Mouse (Mus musculus) mouse trophoblast stem cell (cell line): Measurements from ENCODE around the gene Gmds.

Experiments
- in situ Hi-C, 2 experiments: fragments of 300-500 bp; cut with MseI, MboI; formaldehyde crosslinking; loops; 2 replicates in 1 of 2; 3 replicates in 1 of 2; pipeline ENCODE4 v1.15.1; 2025

The Gmds gene

DNA sequence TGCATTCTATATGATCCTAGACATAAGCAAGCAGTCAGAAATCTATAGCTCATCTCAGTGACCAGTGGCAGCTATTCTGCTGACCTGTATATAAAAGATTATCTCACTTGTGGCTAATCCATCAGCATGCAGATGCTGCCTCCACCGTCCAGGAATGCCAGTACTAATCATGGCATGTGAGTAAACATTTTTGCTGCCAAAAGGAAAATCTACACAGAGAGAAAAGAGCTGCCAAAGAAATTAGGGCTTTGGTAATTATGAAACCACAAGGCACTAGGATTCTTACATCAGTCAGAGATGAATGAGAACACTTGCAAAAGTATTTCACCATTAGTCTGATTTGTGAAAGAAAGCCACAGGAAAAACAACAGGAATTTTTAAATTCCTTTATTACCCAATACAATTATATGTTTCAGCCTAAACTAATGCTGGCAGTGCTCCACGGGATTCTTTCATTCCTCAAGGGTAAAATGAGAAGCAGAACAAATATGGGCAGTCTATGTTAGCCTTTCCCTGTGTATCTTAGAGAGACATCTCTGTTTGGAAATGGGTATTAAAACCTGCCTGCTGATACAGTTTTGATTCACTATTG is 71.3 kb downstream of the Gmds start:
- in situ Hi-C loops = no loop called here

DNA sequence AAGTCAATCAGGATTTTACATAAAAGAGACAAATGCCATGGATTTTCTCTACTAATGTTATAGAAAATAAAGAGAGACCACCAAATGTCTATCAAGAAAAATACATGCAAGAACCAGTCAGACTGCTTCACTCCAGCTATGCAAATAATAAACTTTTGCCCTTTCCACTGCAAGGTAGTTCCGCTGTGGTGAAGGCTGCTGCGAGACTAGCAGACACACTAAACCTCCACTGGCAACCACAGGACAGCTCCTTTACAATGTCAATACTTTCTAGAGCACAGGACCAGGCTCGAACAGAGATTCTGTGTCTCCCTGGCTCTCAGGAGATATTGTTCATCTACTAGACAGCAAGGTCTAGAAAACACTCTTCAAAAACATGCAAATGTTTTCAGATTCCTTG is 71.8 kb downstream of the Gmds start:
- in situ Hi-C loops = no loop called here

DNA sequence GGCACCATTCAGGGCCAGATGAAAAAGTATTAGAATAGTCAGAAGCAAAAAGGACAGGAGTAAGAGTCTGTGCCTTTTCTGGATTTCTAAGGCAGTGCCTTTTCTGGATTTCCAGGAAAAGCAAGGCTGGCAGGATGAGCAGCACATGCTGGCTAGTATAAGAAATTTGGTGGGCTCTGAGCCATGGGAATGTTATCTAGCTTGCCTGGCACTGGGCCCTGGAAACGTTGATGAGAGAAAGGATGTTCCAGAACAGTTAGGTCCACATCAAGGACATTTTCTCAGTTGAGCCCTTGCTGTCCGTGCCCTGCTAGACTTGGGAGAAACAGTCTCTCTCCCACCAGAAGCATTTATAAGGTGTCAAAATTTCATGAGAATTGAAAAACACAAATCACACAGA is 82.4 kb downstream of the Gmds start:
- in situ Hi-C loops = no loop called here

DNA sequence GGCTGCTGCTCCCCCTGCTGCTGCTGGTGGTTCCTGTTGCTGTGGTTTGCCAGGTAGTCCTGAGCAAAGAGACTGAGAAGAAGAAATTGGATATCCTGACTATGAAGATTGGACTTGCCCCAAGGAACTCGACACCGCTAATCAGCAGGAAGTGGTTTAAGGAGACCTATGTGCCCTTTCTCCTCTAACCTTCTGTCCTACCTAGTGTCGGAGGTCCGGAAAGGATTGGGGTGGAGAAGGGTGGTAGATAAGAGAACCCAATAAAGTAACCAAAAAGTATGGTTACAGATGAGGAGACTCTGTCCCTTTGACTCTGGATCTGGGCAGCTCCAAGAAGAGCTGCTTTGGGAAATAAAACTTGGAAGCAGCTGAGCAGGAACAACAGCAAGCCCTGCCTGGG is 86.3 kb downstream of the Gmds start:
- in situ Hi-C loops = no loop called here

DNA sequence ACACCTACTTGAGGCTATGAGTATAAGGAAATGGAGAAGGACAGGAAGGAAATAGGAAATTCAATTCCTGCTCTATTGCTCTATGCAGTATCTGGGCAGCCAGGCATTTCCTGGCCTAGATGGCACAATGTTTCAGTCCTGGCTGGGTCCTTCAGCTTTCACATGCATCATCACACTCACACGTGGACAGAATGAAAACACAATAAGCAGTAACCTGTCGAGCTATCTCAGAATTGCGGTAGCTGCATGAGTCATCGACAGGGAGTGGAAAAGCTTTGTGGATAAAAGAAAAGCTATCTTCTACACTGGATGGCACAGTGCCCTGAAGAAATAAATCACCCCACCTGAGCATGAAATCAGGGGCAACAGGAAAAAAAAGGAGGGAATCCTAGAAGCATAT is 96.3 kb downstream of the Gmds start:
- in situ Hi-C loops = no loop called here

DNA sequence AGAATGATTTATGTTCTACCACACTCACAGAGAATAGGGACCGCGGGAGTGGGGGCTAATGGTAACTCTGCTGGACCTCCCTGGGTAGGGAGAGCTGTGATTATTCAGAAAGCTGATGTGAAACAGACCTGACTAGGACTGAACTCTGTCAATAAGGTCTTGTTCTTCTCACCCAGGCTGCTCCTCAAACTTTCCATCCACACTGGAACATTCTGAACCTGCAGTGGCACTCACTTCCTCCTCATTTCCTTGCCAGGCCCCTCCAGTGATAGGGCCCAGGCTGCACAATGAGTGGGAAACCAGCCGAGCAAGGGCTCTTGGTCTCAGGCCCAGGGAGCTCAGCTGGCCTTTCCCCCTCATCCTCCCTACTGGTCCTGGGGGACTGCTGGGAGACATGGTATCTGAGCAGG is 102.3 kb downstream of the Gmds start:
- in situ Hi-C loops = no loop called here

DNA sequence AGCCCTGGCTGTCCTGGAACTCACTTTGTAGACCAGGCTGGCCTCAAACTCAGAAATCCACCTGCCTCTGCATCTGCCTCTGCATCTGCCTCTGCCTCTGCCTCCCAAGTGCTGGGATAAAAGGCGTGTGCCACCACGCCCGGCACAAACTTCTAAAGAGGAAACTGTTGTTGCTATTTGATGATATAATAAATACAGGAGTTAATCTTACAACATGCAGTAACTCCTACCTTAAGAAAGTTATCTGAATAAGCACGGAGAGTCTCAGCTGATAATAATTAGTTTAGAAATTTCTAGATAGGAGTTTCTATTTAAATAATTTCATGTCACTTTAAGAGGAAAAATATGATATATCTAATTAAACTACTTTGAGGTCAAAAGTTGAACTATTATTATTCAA is 103.5 kb downstream of the Gmds start:
- in situ Hi-C loops = no loop called here

DNA sequence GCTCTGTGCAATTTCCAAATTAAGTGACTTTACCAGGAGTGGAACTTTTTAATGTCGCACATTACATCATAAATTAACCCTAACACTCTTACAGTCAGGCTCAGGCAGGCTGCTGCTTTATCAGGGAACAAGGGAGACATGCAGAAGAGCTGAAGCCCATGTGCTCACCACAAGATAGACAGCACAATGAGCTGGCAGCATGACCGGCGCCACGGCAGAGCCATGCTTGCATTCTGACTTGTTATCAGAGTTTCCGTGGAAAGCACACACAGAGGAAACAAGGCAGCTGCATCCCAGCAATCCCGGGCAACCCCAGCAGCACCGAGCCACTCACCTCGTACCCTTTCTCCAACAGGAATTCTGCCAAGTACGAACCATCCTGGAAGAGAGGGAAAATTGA is 104.5 kb downstream of the Gmds start:
- in situ Hi-C loops = no loop called here

DNA sequence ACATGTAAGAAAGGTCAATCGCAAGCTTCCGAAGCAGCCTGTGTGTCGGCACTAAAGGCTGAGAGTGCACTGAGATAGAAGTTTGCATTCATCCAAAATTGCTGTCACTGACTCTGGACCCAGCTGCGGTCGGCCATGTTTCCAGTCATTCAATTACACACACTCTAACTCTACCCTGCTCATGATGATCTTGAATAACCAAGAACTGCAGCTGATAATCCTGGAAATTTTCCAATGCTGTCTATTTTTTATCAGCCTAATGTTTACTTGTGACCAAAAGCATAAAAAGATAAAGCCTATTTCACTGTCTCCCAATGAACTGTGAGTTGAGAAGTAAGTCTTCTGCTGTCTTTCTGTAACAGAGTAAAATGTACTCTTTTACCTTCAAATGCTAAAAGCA is 106.1 kb downstream of the Gmds start:
- in situ Hi-C loops = no loop called here

DNA sequence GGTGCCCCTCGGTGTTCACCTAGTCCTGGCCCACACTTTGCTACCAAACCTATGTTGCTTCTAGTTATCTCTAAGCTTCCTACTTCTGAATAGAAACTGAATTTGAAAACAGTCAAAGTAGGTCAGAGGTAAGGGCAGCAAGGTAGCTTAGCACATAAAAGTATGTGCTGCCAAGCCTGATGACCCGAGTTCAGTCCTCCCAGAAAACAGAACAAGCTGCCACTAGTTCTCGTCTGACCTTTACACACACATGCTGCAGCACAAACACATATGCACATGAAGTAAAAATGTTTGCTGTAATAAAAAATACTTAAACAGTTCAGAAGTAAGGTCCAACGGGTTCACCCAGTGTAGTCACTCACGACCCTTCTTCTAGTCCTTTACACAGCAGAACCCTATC is 106.6 kb downstream of the Gmds start:
- in situ Hi-C loops = no loop called here

DNA sequence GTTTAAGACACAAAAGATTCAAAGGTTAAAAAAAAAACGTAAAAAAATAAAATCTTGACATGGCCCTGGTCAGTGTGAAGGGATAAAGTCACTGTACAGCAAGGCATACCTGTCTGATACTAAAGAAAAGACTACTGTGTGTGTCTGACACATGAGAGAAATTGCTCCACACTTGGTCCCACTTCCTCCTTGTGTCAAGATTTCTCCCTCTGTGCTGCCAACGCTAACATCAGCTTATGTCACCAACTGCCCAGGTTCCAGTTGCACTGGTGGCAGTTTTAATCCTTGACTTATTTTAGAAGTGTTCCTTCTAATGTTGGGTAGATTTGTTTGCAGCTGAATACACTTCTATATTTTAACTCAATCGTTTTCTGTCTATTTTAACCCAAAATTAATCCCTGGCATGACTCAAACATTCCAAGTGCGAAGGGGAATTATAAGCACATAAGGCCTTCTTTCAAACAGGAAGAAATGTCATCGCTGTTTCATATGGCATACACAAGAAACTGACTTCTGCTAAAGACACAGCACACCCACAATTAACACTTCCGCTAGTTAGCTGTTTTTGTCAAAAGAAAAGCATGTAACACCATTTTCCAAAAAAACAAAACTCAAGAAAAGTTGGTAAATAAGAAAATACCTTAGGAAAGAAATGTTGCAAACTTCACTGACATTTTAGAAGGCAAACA is 110.5 kb downstream of the Gmds start:
- in situ Hi-C loops = no loop called here

DNA sequence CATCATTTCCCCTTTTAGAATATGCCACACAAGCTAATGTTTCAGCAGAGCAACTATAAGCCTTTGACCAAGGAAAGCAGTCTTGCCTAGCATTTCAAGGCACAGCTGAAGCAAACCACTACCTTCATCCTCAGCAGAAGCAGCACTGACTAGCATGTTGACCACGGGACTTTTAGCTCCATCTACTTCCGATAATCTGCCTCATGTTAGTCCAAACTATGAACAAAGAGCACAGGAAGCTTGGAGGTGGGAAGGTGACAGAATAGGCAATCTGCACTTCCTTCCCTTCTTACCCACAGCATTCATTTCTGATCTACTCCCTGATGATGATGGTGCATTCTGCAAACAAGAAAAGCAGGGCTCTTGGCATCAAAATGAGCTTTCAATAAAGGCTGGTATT is 120.9 kb downstream of the Gmds start:
- in situ Hi-C loops = loop anchor here (5.0 to 10.0 kb wide), 2 partner anchors 420 to 423 kb away; no protein-coding TSS in a partner anchor

DNA sequence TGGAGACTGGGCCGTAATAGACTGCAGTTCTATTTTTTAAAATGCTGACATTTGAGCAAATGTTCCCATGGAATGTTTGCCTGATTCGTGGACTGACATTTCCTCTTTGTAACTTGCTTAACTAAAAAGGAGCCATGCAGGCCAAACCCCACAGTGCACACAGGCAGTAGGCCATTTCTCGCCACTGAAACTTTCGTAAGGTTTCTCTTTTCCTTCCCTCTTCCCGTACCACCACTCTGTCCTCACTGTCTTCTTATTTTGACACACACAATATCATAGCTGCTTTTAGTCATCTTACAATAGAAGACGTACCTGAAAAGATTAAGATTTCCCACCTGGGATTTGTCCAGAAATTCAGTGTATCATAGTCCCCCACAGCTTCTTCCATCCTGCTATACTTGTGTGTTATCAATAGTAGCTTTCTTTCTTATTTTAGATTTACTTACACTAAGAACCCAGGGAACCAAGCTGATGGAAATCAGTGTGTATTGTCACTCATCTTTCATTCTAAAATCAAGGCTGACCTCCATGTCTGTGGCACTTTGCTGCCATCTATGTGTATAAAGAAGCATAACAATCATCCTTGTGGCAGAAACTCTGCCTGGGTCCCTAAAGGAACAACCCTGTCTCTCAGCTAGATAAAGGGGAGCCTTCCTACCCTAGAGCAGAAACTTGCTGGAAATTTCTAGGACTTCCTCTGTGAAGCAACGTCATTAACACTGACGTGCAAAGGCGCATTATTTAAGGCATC is 124.7 kb downstream of the Gmds start:
- in situ Hi-C loops = loop anchor here in 1 of 2 experiments (10.0 kb wide), 1 partner anchor 419 kb away; no protein-coding TSS in a partner anchor

DNA sequence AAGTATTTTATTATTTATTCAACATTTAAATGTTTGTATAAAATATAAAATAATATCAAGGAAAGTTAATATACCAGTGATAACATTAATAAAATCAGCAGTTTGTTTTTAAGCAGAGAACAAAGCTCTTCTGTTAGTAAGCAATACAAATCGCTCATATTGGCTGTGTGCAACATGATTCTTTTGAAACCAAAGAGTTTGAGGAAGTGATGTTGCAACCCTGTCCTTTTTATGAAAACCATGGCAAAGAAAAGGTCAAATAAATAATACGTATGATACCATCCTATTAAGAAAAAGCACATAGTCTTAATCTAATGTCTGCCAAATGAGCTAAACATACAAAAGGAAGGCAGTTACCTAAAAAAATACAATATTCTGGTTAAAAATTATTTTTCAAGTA is 126.4 kb downstream of the Gmds start:
- in situ Hi-C loops = loop anchor here in 1 of 2 experiments (10.0 kb wide), 1 partner anchor 417 kb away; no protein-coding TSS in a partner anchor

DNA sequence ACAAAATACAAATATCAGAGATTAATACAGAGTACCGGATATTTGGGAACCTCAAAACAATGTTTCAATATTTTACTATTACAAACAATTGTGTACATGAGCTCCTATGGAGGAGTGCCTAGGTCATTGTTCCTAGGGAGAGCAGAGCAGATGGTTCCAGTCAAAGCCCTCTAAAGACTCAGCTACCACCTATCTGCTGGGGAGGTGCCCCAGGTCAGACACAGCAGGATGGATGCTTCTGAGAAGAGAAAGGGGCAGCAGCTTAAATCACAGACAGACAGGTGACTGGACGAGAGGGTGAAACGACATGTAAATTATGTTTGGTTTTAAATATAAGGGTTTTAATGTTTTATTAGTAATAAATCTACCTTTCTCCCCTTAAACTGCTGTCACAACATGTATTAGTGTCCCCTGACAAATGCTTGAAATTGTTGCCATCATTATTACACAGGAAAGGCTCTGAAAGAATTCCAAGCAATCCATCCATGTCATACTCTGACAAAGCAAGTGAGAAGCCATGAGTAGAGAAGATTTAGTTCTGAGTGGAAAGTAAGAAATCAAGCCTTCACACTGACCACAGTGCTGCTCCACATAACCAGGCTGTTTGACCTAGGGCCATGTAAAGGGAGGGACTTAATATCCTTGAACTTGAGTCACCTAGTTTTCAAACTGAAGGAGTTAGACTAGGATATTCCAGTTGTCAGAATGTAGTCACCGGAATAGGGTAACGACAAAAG is 131.2 kb downstream of the Gmds start:
- in situ Hi-C loops = no loop called here

DNA sequence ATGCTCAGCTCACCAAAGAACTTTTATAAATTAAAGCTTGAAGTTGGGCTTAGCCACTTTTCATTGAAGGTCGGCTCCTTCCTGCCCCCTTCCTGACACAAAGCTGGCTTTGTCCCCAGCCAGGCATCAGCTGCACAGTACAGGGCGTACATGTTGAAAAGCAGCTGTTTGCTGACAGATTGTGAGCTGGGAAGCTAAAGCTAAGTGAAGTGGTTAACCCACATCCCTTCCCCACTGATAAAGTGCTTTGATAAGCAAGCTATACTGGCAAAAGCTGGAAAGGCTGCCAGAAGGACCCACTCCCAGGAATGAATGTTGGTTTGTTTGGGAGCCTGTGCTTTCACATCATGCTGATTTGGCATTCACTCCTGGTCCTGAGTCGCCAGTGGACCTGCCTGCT is 158.6 kb downstream of the Gmds start:
- in situ Hi-C loops = no loop called here

DNA sequence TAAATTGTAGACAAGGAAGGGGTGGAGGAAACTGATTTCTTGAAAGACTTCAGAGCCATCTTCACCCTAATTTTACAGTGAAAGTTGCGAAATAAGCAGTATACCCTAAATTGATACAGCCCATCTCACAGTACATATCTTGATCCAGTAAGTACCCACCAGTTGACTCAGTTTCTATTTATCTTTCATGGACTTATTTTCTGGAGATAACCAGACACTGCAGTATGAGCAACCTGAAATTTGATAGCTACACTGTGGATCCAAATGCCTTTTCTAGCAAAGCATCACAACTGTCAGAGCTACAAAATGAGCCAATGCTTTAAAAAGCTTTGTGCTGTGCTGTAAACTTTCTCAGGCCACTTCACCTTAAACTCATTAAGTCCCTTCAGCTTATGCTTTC is 159.9 kb downstream of the Gmds start:
- in situ Hi-C loops = no loop called here

DNA sequence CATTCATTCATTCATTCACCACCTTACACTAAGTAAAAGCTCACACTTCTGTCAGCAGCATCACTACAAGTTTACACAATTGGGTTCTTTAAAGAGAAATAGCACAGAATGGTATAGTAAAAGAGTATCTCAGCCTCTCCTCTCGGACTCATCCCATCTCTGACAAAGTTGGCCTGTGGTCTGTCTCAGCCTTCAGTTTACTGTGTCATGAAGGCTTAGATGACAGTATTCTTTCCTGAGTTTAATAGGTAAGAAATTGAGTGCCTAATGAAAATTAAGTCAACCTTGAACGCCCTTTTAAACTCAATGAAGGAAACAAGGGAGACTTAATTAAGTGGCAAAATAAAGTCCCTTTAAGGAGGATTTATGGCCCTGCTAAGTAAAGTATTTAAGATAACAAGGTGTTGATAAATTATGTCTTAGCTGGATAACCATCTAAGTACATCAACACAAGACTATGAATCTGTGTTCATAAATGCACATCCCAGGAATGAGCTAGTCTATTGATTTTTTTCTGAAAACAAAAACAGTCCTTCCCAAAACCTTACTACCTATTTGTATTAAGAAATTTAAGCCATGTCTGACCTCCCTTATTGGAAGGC is 160.6 kb downstream of the Gmds start:
- in situ Hi-C loops = no loop called here

DNA sequence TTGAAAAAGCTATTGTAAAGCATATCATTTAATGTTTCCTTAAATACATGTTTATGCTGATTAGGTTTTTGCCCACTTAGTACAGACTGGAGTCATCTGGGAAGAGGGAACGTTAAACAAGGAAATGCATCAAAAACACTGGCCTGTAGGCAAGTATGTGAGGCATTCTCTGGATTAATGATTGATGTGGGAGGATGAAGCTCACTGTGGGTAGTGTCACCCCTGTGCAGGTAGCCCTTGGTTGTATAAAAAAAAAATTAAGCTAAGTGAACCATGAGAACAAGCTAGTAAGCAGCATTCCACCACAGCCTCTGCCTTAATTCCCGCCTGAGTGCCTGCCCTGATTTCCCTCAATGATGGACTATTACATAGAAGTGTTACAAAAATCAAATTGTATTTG is 163.5 kb downstream of the Gmds start:
- in situ Hi-C loops = no loop called here

DNA sequence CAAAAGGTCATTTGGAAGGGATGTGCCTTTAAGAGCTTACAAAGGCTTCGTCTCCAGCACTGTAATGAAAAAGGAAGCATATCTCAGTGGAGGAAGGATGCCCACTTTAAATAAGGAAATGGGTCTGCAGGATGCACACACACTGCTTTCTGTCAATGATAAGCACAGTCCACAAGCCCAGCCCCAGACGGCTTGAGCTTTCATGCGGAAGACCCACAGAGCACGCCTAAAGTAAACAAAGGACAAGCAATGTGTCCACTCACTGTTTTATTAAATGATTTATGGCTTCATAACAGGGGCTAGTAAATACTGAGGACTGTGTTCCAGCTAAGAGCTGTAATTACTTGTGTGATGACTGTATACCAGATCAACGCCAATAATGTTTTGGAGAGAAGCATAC is 169.4 kb downstream of the Gmds start:
- in situ Hi-C loops = no loop called here

DNA sequence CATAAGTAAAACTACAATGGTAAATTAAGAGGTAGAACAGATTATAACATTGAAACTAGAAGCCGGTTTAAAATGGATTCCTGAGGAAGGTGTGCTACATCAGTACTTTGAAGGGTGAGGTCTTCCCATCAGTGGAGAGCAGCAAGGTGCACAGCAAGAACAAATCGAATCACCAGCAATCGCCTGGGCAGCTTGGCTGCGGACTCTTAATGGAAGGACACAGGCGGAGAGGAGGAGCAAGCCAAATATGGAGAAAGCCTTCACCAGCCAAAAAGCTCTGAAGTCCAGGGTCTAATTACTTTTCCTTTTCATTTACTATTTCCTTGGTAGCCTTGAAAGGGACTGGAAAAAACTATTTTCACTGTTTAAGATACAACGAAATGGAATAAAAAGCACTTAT is 170.7 kb downstream of the Gmds start:
- in situ Hi-C loops = no loop called here

DNA sequence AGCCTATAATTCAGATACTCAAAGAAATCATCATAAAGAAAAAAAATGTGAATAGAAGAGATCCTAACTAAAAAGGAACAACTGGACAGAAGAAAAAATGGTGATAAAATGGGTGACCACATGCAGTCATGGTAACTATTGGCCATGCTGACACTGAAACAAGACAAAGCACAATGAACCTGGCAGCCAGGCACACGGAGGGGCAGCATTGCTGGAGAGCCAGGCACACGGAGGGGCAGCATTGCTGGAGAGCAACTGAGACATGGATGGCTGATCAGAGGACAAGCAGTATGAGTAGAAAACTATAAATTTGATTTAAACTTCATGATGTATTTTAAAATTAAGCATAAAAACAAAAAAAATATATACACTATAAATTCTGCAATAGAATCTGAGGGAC is 173.0 kb downstream of the Gmds start:
- in situ Hi-C loops = no loop called here
